Mouse (Mus musculus): ENCODE measurements at regions not wholly inside any gene's neighbourhood (a gene's known extent, or its start where the extent isn't known, plus 50 kb on each side); places are given as distances from the start of the nearest gene placed in this dataset.

GRCm38 (mm10) chr5:45266914-45267313 lies 183.1 kb downstream of the Qdpr start:
- no peak for DNase-seq

GRCm38 (mm10) chr5:45258486-45258885 lies 191.6 kb downstream of the Qdpr start:
- no peak for DNase-seq

- DNase-seq: no peak
These were observed 193.6 kb downstream of the Qdpr start for GRCm38 (mm10) chr5:45256256-45256999.

- DNase-seq: no peak
These were observed 218.2 kb downstream of the Qdpr start for GRCm38 (mm10) chr5:45231856-45232255.

- no peak for DNase-seq
These were observed 219.9 kb downstream of the Qdpr start for GRCm38 (mm10) chr5:45230097-45230496.

GRCm38 (mm10) chr5:45229477-45229876 lies 220.6 kb downstream of the Qdpr start:
- no peak for DNase-seq

GRCm38 (mm10) chr5:45228226-45228927 lies 221.7 kb downstream of the Qdpr start:
- DNase-seq: no peak

- no peak for DNase-seq
These were observed 229.6 kb downstream of the Qdpr start for GRCm38 (mm10) chr5:45220272-45220916.

- no peak for DNase-seq
These were observed 230.5 kb downstream of the Qdpr start for GRCm38 (mm10) chr5:45219558-45219957.

GRCm38 (mm10) chr5:45219101-45219500 lies 230.9 kb downstream of the Qdpr start:
- no peak for DNase-seq

GRCm38 (mm10) chr5:45214475-45214874 lies 235.6 kb downstream of the Qdpr start:
- no peak for DNase-seq

GRCm38 (mm10) chr5:45198408-45198807 lies 251.6 kb downstream of the Qdpr start:
- no peak for DNase-seq

GRCm38 (mm10) chr5:45196159-45196558 lies 253.9 kb downstream of the Qdpr start:
- no peak for DNase-seq

GRCm38 (mm10) chr5:45192287-45192686 lies 257.7 kb downstream of the Qdpr start:
- DNase-seq: no peak

GRCm38 (mm10) chr5:45173035-45173755 lies 276.8 kb downstream of the Qdpr start:
- DNase-seq: no peak

GRCm38 (mm10) chr5:45159194-45159593 lies 290.8 kb downstream of the Qdpr start:
- no peak for DNase-seq

- no peak for DNase-seq
These were observed 295.1 kb downstream of the Qdpr start for GRCm38 (mm10) chr5:45154936-45155335.

GRCm38 (mm10) chr5:45144186-45144585 lies 305.9 kb downstream of the Qdpr start:
- no peak for DNase-seq

- DNase-seq: no peak
These were observed 312.6 kb downstream of the Qdpr start for GRCm38 (mm10) chr5:45137198-45137973.

- no peak for DNase-seq
These were observed 313.3 kb downstream of the Qdpr start for GRCm38 (mm10) chr5:45136696-45137095.

- DNase-seq: no peak
These were observed 322.1 kb downstream of the Qdpr start for GRCm38 (mm10) chr5:45127971-45128370.

- no peak for DNase-seq
These were observed 322.3 kb upstream of the Ldb2 start for GRCm38 (mm10) chr5:45121751-45122280.
